Mouse (Mus musculus) liver, postnatal 0 days (tissue): ENCODE measurements around the gene Nkiras2. TPM values are rescaled to one million over a fixed set of nuclear protein-coding genes. Genes with fewer than 3 reads are reported as not detected.
A peak's percentile ranks its signal among the peaks of the same experiment; 100 is the strongest.

ENCODE experiments used
- ATAC-seq: fragments of 200-750 bp; cut with Nextera tagmentation; 2 replicates; pipeline ENCODE4 v1.8.0; 2017; ENCODE audit warnings: mild to moderate bottlenecking, moderate library complexity
- DNase-seq: peaks from one replicate; pipeline ENCODE4 v3.0.0-alpha.2; 2016
- H3K27ac ChIP-seq: fragments of 300-500 bp; sonication (generic); 2 replicates; pipeline ENCODE4 v1.5.1; 2014; ENCODE audit warnings: antibody characterized with exemption, moderate library complexity, mild to moderate bottlenecking, low read depth
- H3K27me3 ChIP-seq: fragments of 300-500 bp; sonication (generic); 2 replicates; pipeline ENCODE4 v1.6.1; 2014; ENCODE audit warnings: low read length, control low read depth, mixed read lengths; ENCODE audit not compliant: insufficient read depth
- H3K36me3 ChIP-seq: fragments of 300-500 bp; sonication (generic); replicated peaks from 2 replicates; pipeline ENCODE4 v1.6.1; 2014; ENCODE audit warnings: mild to moderate bottlenecking, control low read depth, low read length, moderate library complexity, mixed read lengths; ENCODE audit not compliant: insufficient read depth
- H3K4me1 ChIP-seq: fragments of 300-500 bp; sonication (generic); 2 replicates; pipeline ENCODE4 v1.6.1; 2014; ENCODE audit warnings: antibody characterized with exemption, mild to moderate bottlenecking, control low read depth; ENCODE audit not compliant: insufficient read depth
- H3K4me2 ChIP-seq: fragments of 300-500 bp; sonication (generic); 2 replicates; pipeline ENCODE4 v1.6.1; 2014; ENCODE audit warnings: low read depth, mild to moderate bottlenecking, low read length, moderate library complexity, mixed read lengths
- H3K4me3 ChIP-seq: fragments of 300-500 bp; sonication (generic); 2 replicates; pipeline ENCODE4 v1.5.1; 2014; ENCODE audit warnings: low read depth, low read length
- H3K9ac ChIP-seq: fragments of 300-500 bp; sonication (generic); replicated peaks from 2 replicates; pipeline ENCODE4 v1.6.1; 2014; ENCODE audit warnings: mild to moderate bottlenecking, moderate library complexity
- H3K9me3 ChIP-seq: fragments of 300-500 bp; sonication (generic); 2 replicates; pipeline ENCODE4 v1.6.1; 2016; ENCODE audit warnings: mild to moderate bottlenecking, control low read depth, low read length, mixed read lengths
- CTCF ChIP-seq: sonication (generic); IDR thresholded peaks from 2 replicates; pipeline ENCODE4 v1.5.1; 2016; ENCODE audit warnings: antibody characterized with exemption, low read depth
- EP300 ChIP-seq: IDR thresholded peaks from 2 replicates; pipeline ENCODE4 v1.6.1; 2016; ENCODE audit warnings: antibody characterized with exemption, low read depth, mild to moderate bottlenecking
- WGBS: fragments of 180-500 bp; shearing (Covaris S2); extraction: QIAGEN DNeasy Blood & Tissue Kit; methylation state at CpG from one replicate; pipeline ENCODE4 v1.1.7; 2014; ENCODE audit not compliant: insufficient replicate concordance; 5-methylcytosine and 5-hydroxymethylcytosine counted together
- polyA plus RNA-seq: library from polyadenylated mRNA; unstranded; fragments of >200 nt; fragmentation: Nextera tagmentation; extraction: Ambion mirVana; gene quantifications from 2 replicates; pipeline ENCODE4 v1.2.1, GENCODE M21; 2015

The Nkiras2 gene
- polyA plus RNA-seq, 1 experiment from 2014 or later = 19.2 TPM

DNA sequence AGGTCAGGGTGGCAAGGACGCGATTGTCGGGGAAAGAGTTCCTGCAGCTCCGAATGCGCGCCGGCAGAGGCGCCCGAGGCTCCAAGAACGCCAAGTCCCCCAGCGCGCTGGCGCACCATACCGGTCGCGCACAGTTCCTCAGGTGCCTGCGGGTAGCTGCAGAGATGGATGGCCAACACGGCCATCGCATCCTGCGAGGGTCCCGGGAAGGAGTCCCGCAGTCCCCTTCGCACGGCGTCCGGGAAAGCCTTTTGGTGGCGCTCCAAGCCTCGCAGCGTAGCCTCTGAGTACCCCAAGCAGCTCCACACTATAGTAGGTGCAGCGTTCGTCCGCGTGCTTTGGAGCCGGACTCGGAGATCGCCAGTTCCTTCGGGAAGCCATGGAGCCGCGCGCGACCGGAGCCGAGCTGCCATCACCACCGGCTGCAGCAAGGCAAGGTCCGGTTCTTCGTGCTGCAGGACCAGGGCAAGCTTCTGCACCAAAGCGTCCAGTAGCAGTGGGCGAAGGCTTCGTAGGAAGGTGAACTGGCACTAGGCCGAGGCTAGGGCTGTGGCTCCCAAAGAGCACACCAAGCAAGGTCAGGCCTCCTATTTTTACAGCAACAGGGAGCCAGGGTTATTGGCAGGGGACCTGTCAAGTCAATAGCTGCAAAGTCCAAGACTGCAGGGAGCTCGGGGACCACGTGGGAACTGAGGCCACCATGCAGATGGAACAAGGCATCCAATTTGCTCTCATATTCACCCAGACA is 21.3 kb downstream of the Nkiras2 start:
- Histone ChIP-seq H3K36me3 (no peaks in the 10 kb centered on the region), H3K4me2 (peak overlapping the region; percentile 62), H3K9ac (no peak overlapping the region), H3K27me3 (peaks cover 21% of the 10 kb centered on the region), H3K9me3 (no peaks in the 10 kb centered on the region), H3K4me1 (peaks cover 7% of the 10 kb centered on the region), H3K27ac (no peak overlapping the region), H3K4me3 (peak overlapping the region; percentile 19; the same call in 1 of the 2 replicates)
- DNase-seq (peak; percentile 54), ATAC-seq (peak; percentile 65)
- TF ChIP-seq CTCF (peak; percentile 55), EP300 (no peak)
- WGBS = 9% methylated on average over 52 of the region's 52 CpGs

DNA sequence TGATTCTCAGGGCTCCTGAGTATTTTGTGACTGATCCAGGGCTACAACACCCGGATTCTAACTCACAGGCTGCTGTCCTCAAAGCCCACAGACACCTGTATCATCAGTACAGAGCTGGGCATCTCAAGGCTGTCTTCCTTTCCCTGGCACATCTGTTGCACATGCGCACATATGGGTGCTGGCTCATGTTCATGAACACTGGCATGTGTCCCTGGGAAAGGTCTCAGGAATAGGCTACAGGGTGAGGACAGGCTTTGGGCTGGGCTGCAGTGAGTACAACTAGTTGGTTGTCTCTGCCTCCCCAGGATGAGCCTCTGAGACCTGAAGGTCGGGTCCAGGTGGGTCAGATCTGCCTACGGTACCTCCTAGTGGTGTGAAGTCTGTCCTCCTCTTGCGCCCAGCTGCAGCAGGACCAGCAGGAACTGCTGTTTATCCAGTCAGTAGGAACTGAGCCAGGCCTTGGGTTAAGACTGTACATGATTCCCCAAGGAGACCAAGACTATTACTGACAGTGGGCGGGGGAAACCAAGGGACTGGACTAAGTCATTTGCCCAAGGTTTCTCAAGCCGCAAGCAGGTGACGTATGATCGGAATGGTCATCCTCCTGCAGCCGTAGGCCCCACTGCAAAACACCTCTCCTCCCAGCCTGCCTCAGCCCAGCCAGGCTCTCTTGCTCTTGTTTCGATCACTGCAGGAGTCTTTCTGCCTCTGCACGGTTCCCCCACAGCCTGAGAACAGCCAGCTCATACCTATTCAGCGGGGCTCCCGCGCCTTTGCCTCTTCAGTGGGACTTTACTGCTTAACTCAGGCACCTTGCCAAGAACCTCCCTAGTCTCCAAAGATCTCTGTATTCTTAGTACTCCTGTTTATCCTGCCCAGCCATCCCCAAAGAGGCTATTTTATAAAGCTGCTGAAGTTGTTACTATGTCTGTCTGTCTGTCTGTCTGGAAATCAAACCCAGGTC is 24.9 kb downstream of the Nkiras2 start:
- ATAC-seq (no peak), DNase-seq (no peak)
- H3K4me1 ChIP-seq = peaks cover 7% of the 10 kb centered on the region
- H3K27me3 ChIP-seq = peaks cover 18% of the 10 kb centered on the region
- H3K36me3 ChIP-seq = no peaks in the 10 kb centered on the region
- H3K9me3 ChIP-seq = no peaks in the 10 kb centered on the region
- TF ChIP-seq CTCF = no peak
- TF ChIP-seq EP300 = no peak
- no peak overlapping the region for H3K27ac ChIP-seq
- no peak overlapping the region for H3K4me2 ChIP-seq
- WGBS = 74% methylated on average over 15 of the region's 15 CpGs
- no peak overlapping the region for H3K4me3 ChIP-seq
- H3K9ac ChIP-seq = no peak overlapping the region

DNA sequence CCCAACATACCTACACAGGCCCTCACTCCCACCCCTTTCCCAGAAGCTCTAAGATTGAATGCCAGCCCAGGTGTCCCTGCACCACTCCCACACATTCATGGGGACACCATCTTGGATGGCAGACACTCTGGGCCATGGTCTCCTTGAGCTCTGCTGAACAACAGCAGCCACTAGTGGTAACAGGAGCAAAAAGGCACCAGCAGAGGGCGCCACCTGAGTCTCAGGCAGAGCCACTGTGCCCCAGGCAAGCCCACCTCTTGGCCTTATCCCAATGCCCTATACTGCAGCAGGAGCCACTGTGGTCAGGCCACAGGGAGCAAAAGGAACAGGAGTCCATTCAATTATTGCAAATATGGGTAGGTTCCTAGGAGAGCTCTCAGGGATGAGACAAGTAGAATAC is 27.2 kb downstream of the Nkiras2 start:
- Histone ChIP-seq H3K27ac (no peak overlapping the region), H3K27me3 (peaks cover 13% of the 10 kb centered on the region; the same call in 1 of the 2 replicates), H3K36me3 (no peaks in the 10 kb centered on the region), H3K4me2 (no peak overlapping the region), H3K4me1 (no peaks in the 10 kb centered on the region), H3K9ac (no peak overlapping the region), H3K4me3 (no peak overlapping the region), H3K9me3 (no peaks in the 10 kb centered on the region)
- ATAC-seq (no peak), DNase-seq (peak; percentile 76)
- 8% methylated on average over 1 of the region's 1 CpGs for WGBS
- peak; percentile 79 for TF ChIP-seq CTCF
- no peak for TF ChIP-seq EP300

DNA sequence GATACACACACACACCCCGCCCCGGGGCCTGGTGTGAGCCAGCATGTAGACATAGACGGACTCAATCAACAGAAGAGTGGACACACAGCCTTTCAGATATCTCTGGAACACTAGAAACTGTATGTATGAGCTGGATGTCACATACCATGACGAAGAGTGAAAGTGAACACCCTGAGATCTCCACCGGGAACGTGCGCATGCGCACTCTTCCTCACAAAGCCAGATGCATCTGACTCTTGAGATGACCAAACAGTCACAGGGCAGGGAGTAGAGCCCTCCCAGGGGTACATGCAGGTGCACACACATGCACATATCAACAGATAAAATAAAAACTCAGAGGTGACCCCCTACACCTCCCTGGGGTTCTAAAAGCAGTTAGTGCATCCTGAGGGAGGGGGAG is 29.4 kb downstream of the Nkiras2 start:
- no peaks in the 10 kb centered on the region for H3K4me1 ChIP-seq
- 80% methylated on average over 8 of the region's 8 CpGs for WGBS
- H3K9me3 ChIP-seq = no peaks in the 10 kb centered on the region
- ATAC-seq = no peak
- no peak overlapping the region for H3K4me3 ChIP-seq
- DNase-seq = no peak
- no peak overlapping the region for H3K4me2 ChIP-seq
- H3K27me3 ChIP-seq = peaks cover 18% of the 10 kb centered on the region; the same call in 1 of the 2 replicates
- no peaks in the 10 kb centered on the region for H3K36me3 ChIP-seq
- no peak overlapping the region for H3K27ac ChIP-seq
- no peak overlapping the region for H3K9ac ChIP-seq
- no peak for TF ChIP-seq CTCF
- TF ChIP-seq EP300 = no peak

DNA sequence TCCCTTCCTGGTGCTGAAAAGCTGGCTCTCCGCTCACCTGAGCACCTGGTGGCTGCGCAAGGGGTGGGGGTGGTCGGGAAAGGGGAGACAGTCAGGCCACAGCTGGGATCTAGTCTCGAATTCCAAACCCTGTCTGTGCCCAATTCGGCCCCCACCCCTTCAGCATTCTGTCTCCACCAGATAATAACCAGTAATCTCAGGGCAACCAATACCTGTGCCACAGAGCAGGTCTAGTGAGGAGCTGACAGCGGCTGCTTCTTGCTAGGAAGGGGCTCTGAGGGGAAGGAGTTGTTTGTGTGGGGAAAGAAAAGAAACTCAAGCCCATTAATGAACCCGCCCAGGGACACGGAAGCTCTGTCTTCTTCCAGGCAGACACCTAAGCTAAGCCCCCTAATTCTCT is 32.2 kb downstream of the Nkiras2 start:
- no peaks in the 10 kb centered on the region for H3K4me1 ChIP-seq
- no peak overlapping the region for H3K27ac ChIP-seq
- H3K27me3 ChIP-seq = peaks cover 18% of the 10 kb centered on the region; the same call in 1 of the 2 replicates
- no peak for DNase-seq
- no peak for ATAC-seq
- H3K9me3 ChIP-seq = no peaks in the 10 kb centered on the region
- no peak for TF ChIP-seq CTCF
- TF ChIP-seq EP300 = no peak
- H3K4me2 ChIP-seq = no peak overlapping the region
- H3K9ac ChIP-seq = no peak overlapping the region
- WGBS = 11% methylated on average over 8 of the region's 8 CpGs
- H3K36me3 ChIP-seq = no peaks in the 10 kb centered on the region
- H3K4me3 ChIP-seq = no peak overlapping the region

DNA sequence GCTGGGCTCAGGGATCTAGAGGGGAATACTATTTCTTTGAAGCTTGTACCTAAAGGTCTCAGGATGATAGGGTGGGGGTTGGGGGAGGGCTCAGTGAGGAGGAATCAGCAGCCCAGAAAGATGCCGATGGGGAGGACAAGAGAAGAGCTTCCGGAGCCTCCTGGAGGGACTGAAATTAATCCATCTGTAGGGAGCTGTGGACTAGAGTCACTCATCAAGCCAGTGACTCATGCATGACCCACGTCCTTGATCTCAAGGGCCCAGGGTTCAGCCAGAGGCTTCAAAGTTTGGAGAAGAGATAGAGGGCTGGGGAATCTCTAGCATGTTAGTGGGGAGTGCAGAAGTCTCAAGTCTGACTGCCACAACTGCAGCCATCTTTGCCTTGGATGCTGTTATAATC is 32.7 kb downstream of the Nkiras2 start:
- peaks cover 18% of the 10 kb centered on the region; the same call in 1 of the 2 replicates for H3K27me3 ChIP-seq
- H3K4me2 ChIP-seq = no peak overlapping the region
- H3K9me3 ChIP-seq = no peaks in the 10 kb centered on the region
- H3K36me3 ChIP-seq = no peaks in the 10 kb centered on the region
- WGBS = 35% methylated on average over 3 of the region's 3 CpGs
- no peaks in the 10 kb centered on the region for H3K4me1 ChIP-seq
- H3K4me3 ChIP-seq = no peak overlapping the region
- H3K9ac ChIP-seq = no peak overlapping the region
- H3K27ac ChIP-seq = no peak overlapping the region
- ATAC-seq = no peak
- DNase-seq = no peak
- no peak for TF ChIP-seq EP300
- no peak for TF ChIP-seq CTCF
